Mouse (Mus musculus) thymus, adult 2 months (tissue): Measurements from ENCODE around the gene Gm21969. TPM values are rescaled to one million over a fixed set of nuclear protein-coding genes. Genes with fewer than 3 reads are reported as not detected.

Source experiments
- DNase-seq: peaks from one replicate; pipeline ENCODE4 v3.0.0; 2021
- H3K27ac ChIP-seq: fragments of 200-500 bp; 2 replicates; pipeline ENCODE4 v1.5.1; 2012; ENCODE audit warnings: low read length, control low read depth; ENCODE audit not compliant: control insufficient read depth, insufficient read depth
- H3K27me3 ChIP-seq: fragments of 200-500 bp; 2 replicates; pipeline ENCODE4 v1.6.1; 2012; ENCODE audit warnings: mild to moderate bottlenecking, low read length, moderate library complexity, mixed read lengths; ENCODE audit not compliant: control insufficient read depth, insufficient read depth
- H3K36me3 ChIP-seq: fragments of 200-500 bp; 2 replicates; pipeline ENCODE4 v1.6.1; 2012; ENCODE audit warnings: mild to moderate bottlenecking, low read length, moderate library complexity; ENCODE audit not compliant: control insufficient read depth, insufficient read depth
- H3K4me1 ChIP-seq: fragments of 200-500 bp; replicated peaks from 2 replicates; pipeline ENCODE4 v1.6.1; 2012; ENCODE audit warnings: low read length; ENCODE audit not compliant: control insufficient read depth, insufficient read depth
- H3K4me3 ChIP-seq: fragments of 200-500 bp; 2 replicates; pipeline ENCODE4 v1.5.1; 2012; ENCODE audit warnings: mild to moderate bottlenecking, low read length, control low read depth, moderate library complexity; ENCODE audit not compliant: control insufficient read depth, insufficient read depth
- CTCF ChIP-seq: fragments of 200-500 bp; IDR thresholded peaks from 2 replicates; pipeline ENCODE4 v1.5.1; 2012; ENCODE audit warnings: mild to moderate bottlenecking, control low read depth, low read length, moderate library complexity, borderline replicate concordance; ENCODE audit not compliant: control insufficient read depth, poor library complexity, insufficient read depth; ENCODE audit errors: extremely low read depth
- POLR2A ChIP-seq: fragments of 200-500 bp; IDR thresholded peaks from 2 replicates; pipeline ENCODE4 v1.6.1; 2012; ENCODE audit warnings: mild to moderate bottlenecking, low read length, control low read depth, moderate library complexity; ENCODE audit not compliant: control insufficient read depth, poor library complexity, insufficient read depth; ENCODE audit errors: extremely low read depth
- WGBS: fragments of 180-500 bp; shearing (Covaris S2); methylation state at CpG from one replicate; pipeline ENCODE4 v1.1.7; 2018; 5-methylcytosine and 5-hydroxymethylcytosine counted together
- polyA plus RNA-seq: library from polyadenylated mRNA; depleted of rRNA; stranded (reverse); fragments of >200 nt; gene quantifications from 2 replicates; pipeline ENCODE4 v1.2.3, GENCODE M21; 2012

Gene Gm21969
- polyA plus RNA-seq, 1 experiment = not detected

DNA sequence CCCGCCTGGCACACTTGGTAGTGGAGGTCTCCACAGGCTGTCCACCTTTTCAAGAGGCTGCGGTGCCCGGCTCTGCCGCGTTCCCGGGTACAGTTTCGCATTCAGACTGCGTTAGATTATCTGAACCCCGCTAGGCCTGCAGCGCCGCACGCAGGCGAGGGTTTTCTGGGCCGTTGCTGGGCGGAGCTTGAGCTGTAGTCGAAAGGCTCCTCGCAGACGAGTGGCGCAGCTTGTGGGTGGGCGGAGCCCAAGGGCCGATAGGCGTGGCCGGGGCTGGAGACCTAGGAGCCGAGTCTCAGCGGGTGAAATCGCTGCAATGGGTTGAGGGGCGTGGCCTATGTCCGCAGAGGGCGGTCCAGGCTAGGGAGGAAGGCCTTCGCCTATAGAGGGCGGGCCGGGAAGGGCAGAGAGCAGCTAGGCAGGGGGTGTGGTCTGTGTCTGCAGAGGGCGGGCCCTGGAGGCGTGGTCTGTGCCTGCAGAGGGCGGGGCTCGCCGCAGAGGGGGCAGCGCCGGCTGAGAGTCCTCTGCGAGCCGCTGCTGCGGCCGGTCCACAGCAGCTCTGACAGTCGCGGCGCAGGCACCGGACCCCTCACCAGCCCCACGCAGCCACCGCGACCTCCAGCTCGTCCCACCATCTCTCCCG lies 28.7 kb upstream of the Gm21969 start:
- Histone ChIP-seq H3K36me3 (no peaks in the 10 kb centered on the region), H3K4me3 (peak overlapping the region; percentile 66), H3K4me1 (peaks cover 28% of the 10 kb centered on the region), H3K27ac (no peak overlapping the region), H3K27me3 (peaks cover 6% of the 10 kb centered on the region; the same call in 1 of the 2 replicates)
- 1% methylated on average over 51 of the region's 52 CpGs for WGBS
- peak; percentile 99 for DNase-seq
- TF ChIP-seq POLR2A = no peak
- TF ChIP-seq CTCF = no peak; the same call in 1 of the 2 replicates

DNA sequence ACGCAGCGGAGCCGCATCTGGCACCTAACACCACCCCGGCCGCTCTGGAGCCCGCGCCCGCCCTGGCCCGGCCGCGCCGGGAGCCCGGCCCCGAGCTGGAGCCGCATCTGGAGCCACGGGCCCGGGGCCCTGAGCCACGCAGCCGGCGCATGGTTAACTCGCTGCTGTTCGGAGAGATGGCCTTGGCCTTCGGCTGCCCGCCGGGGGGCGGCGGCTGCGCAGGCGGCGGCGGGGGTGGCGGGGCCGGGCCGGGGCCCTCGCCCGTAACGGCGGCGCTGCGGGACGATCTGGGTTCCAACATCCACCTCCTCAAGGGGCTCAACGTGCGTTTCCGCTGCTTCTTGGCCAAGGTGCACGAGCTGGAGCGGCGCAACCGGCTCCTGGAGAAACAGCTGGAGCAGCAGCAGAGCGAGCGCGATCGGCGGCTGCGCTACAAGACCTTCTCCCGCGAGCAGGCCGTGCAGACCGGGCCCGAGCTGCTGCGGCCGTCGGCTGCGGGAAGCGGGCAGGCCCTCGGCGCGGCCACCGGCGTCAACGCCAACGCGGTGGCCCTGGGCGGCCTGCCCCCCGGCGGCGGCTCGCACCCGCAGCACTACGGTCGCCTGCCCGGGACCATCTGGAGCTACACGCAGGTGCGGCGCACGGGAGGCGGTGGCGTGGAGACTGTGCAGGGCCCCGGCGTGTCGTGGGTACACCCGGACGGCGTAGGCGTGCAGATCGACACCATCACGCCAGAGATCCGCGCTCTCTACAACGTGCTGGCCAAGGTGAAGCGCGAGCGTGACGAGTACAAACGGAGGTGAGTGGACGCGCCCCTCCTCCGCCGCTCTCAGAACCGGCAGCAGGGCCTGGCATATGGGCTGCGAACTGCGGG lies 27.9 kb upstream of the Gm21969 start:
- TF ChIP-seq CTCF (no peak), POLR2A (no peak)
- peak; percentile 45 for DNase-seq
- under 1% methylated on average over 111 of the region's 111 CpGs for WGBS

DNA sequence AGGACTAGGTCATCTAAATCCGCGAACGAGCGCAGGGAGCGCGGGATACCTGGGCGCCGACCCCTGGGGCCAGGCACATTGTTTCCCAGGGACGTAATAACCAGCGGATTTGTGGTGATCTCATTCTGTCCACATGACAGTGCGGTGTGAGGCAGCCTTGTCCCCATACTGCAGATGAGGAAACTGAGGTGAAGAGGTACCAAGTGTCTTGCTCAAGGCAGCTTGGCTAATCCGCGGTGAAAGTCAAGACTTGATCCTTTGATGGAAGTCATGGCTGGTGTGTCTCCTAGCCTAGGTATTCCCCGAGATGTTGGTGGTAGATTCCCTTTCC lies 27.3 kb upstream of the Gm21969 start:
- H3K27ac ChIP-seq = no peak overlapping the region
- H3K4me1 ChIP-seq = peaks cover 40% of the 10 kb centered on the region
- DNase-seq = no peak
- TF ChIP-seq POLR2A (no peak), CTCF (no peak)
- H3K4me3 ChIP-seq = peak overlapping the region; percentile 66
- H3K36me3 ChIP-seq = no peaks in the 10 kb centered on the region
- peaks cover 6% of the 10 kb centered on the region; the same call in 1 of the 2 replicates for H3K27me3 ChIP-seq
- 25% methylated on average over 14 of the region's 14 CpGs for WGBS

More for the DNA sequence above, 27.9 kb upstream of the Gm21969 start:
- H3K27ac ChIP-seq = no peak overlapping the region
- H3K4me3 ChIP-seq = peak overlapping the region; percentile 66
- peaks cover 34% of the 10 kb centered on the region for H3K4me1 ChIP-seq
- H3K36me3 ChIP-seq = no peaks in the 10 kb centered on the region
- peaks cover 6% of the 10 kb centered on the region; the same call in 1 of the 2 replicates for H3K27me3 ChIP-seq

DNA sequence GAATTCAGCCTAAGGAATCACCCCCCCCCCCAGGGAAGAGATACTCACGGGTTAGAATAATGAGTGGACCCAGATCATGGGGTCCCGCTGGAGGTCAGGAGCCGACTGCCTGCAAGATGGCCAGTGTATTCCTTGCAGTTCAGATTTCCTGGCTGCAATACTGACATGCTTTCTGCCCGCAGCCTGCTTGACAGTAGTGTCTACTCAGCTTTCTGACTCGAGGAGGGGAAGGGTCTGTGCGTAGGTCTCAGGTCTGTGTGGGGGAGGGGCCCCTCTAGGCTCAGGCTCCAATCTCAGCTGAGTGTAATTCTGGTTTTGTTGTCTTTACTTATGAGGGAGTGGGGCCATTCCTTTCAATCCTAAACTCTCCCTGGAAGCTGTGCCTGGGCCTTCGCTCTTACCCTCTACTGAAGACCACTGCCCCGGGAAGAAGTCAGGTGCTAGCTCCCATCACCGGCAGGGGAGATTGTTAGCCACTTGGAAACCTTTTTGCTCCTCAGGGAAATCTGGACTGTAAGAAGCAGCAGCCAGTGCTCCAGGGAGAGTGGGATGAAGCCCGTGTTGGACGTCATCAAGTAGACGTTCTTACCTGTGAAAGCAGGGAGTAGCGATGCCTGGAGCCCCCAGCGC lies 26.6 kb upstream of the Gm21969 start:
- TF ChIP-seq POLR2A (no peak), CTCF (no peak)
- Histone ChIP-seq H3K27me3 (peaks cover 6% of the 10 kb centered on the region; the same call in 1 of the 2 replicates), H3K4me3 (no peak overlapping the region), H3K4me1 (peaks cover 47% of the 10 kb centered on the region), H3K27ac (no peak overlapping the region), H3K36me3 (no peaks in the 10 kb centered on the region)
- WGBS = 89% methylated on average over 14 of the region's 14 CpGs
- no peak for DNase-seq

DNA sequence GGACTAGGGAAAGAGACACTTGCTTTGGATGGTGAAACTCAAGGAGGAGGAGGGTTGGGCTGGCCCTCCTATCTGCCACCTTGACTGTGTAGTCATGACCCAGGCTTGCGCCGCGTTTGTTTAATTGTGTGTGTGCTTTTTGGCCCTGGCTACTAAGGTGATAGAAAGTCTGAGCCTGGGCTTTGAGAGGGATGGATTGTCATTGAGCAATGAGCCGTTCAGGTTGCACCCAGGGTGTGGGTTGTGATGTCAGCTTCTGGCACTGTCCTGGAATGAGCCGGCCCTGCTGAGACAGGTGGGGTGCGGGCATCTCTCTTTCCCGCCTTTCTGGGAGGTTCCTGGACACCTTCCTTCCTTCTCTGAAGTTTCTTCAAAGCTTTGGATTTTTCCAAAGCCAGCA lies 26.0 kb upstream of the Gm21969 start:
- no peaks in the 10 kb centered on the region for H3K36me3 ChIP-seq
- peaks cover 6% of the 10 kb centered on the region; the same call in 1 of the 2 replicates for H3K27me3 ChIP-seq
- 94% methylated on average over 7 of the region's 7 CpGs for WGBS
- no peak for DNase-seq
- H3K27ac ChIP-seq = no peak overlapping the region
- no peak overlapping the region for H3K4me3 ChIP-seq
- peaks cover 53% of the 10 kb centered on the region for H3K4me1 ChIP-seq
- TF ChIP-seq CTCF (no peak), POLR2A (no peak)

DNA sequence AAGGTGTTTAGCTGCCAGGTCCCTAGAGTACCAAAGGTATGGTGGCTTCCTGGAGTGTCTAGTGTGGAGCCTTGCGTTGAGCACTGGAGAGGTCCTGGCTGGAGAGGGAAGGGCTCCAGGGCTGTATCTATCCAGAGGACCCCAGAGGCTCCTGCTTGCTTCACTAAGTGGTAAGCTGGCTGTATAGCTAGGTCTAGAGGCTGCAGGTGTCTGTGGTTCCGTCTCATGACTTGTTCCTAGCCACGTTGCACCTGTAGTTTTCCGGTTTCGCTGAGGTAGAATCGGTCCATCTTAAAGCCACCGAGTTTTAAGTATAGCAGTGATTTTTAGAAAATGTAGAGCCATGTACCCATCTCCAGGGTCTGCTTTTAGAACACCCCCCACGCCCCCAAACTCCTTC lies 24.6 kb upstream of the Gm21969 start:
- WGBS = 40% methylated on average over 8 of the region's 8 CpGs
- Histone ChIP-seq H3K27ac (no peak overlapping the region), H3K4me1 (peaks cover 62% of the 10 kb centered on the region), H3K27me3 (peaks cover 6% of the 10 kb centered on the region; the same call in 1 of the 2 replicates), H3K36me3 (no peaks in the 10 kb centered on the region), H3K4me3 (no peak overlapping the region)
- DNase-seq = no peak
- no peak for TF ChIP-seq CTCF
- no peak for TF ChIP-seq POLR2A
